Mouse (Mus musculus) intestine, embryonic 15.5 days (tissue): ENCODE results near the gene Ykt6. TPM values are rescaled to one million over a fixed set of nuclear protein-coding genes. Genes with fewer than 3 reads are reported as not detected.
"Not testable (repeated sequence)": the region's sequence is repeated elsewhere in the genome, so short reads cannot be mapped to it uniquely, and the experiment has no call there.

Experiments
- ATAC-seq: fragments of 200-750 bp; cut with Nextera tagmentation; 2 replicates; pipeline ENCODE4 v1.8.0; 2017; ENCODE audit warnings: moderate TSS enrichment, moderate library complexity
- H3K27ac ChIP-seq: fragments of 300-500 bp; sonication (generic); 2 replicates; pipeline ENCODE4 v1.5.1; 2015; ENCODE audit warnings: mild to moderate bottlenecking, inconsistent platforms
- H3K27me3 ChIP-seq: fragments of 300-500 bp; sonication (generic); replicated peaks from 2 replicates; pipeline ENCODE4 v1.6.1; 2015; ENCODE audit warnings: inconsistent platforms
- H3K36me3 ChIP-seq: fragments of 300-500 bp; sonication (generic); 2 replicates; pipeline ENCODE4 v1.6.1; 2015; ENCODE audit warnings: inconsistent platforms
- H3K4me1 ChIP-seq: fragments of 300-500 bp; sonication (generic); replicated peaks from 2 replicates; pipeline ENCODE4 v1.6.1; 2015; ENCODE audit warnings: inconsistent platforms
- H3K4me2 ChIP-seq: fragments of 300-500 bp; sonication (generic); replicated peaks from 2 replicates; pipeline ENCODE4 v1.6.1; 2015; ENCODE audit warnings: mild to moderate bottlenecking, inconsistent platforms
- H3K4me3 ChIP-seq: fragments of 300-500 bp; sonication (generic); replicated peaks from 2 replicates; pipeline ENCODE4 v1.5.1; 2015; ENCODE audit warnings: inconsistent platforms
- H3K9ac ChIP-seq: fragments of 300-500 bp; sonication (generic); 2 replicates; pipeline ENCODE4 v1.6.1; 2015; ENCODE audit warnings: inconsistent platforms
- H3K9me3 ChIP-seq: fragments of 300-500 bp; sonication (generic); 2 replicates; pipeline ENCODE4 v1.6.1; 2016; ENCODE audit warnings: inconsistent platforms
- WGBS: fragments of 180-500 bp; shearing (Covaris S2); methylation state at CpG from one replicate; pipeline ENCODE4 v1.1.7; 2015; 5-methylcytosine and 5-hydroxymethylcytosine counted together
- polyA plus RNA-seq: library from polyadenylated mRNA; unstranded; fragments of >200 nt; fragmentation: Nextera tagmentation; extraction: Ambion mirVana; gene quantifications from 2 replicates; pipeline ENCODE4 v1.2.1, GENCODE M21; 2015

Ykt6 gene
- polyA plus RNA-seq, 1 experiment from 2014 or later: 48.7 TPM

- no peaks in the 10 kb centered on the region for H3K36me3 ChIP-seq
- peaks cover 44% of the 10 kb centered on the region for H3K4me1 ChIP-seq
- WGBS: 75% methylated on average over 14 of the region's 14 CpGs
- peak overlapping the region; percentile 91 for H3K27ac ChIP-seq
- H3K4me2 ChIP-seq: no peak overlapping the region
- no peak overlapping the region for H3K4me3 ChIP-seq
- H3K27me3 ChIP-seq: no peaks in the 10 kb centered on the region
- ATAC-seq: no peak; the same call in 1 of the 2 replicates
- peak overlapping the region; percentile 10; the same call in 1 of the 2 replicates for H3K9ac ChIP-seq
- H3K9me3 ChIP-seq: no peaks in the 10 kb centered on the region
These were observed 45.6 kb downstream of the Ykt6 start for GRCm38 (mm10) chr11:6000961-6001682.

GRCm38 (mm10) chr11:6001981-6002649 is 46.6 kb downstream of the Ykt6 start:
- no peak overlapping the region for H3K4me3 ChIP-seq
- no peaks in the 10 kb centered on the region for H3K27me3 ChIP-seq
- no peak overlapping the region for H3K9ac ChIP-seq
- peak overlapping the region; percentile 24; the same call in 1 of the 2 replicates for H3K4me2 ChIP-seq
- H3K36me3 ChIP-seq: no peaks in the 10 kb centered on the region
- H3K9me3 ChIP-seq: no peaks in the 10 kb centered on the region
- peaks cover 44% of the 10 kb centered on the region for H3K4me1 ChIP-seq
- ATAC-seq: peak; percentile 64
- WGBS: 71% methylated on average over 9 of the region's 9 CpGs
- H3K27ac ChIP-seq: no peak overlapping the region

- H3K4me2 ChIP-seq: no peak overlapping the region
- no peak overlapping the region for H3K27ac ChIP-seq
- peaks cover 44% of the 10 kb centered on the region for H3K4me1 ChIP-seq
- H3K4me3 ChIP-seq: no peak overlapping the region
- 48% methylated on average over 2 of the region's 2 CpGs for WGBS
- no peak for ATAC-seq
- no peak overlapping the region for H3K9ac ChIP-seq
- no peaks in the 10 kb centered on the region for H3K36me3 ChIP-seq
- no peaks in the 10 kb centered on the region for H3K9me3 ChIP-seq
- no peaks in the 10 kb centered on the region for H3K27me3 ChIP-seq
These were observed 47.6 kb downstream of the Ykt6 start for GRCm38 (mm10) chr11:6003046-6003639.

DNA sequence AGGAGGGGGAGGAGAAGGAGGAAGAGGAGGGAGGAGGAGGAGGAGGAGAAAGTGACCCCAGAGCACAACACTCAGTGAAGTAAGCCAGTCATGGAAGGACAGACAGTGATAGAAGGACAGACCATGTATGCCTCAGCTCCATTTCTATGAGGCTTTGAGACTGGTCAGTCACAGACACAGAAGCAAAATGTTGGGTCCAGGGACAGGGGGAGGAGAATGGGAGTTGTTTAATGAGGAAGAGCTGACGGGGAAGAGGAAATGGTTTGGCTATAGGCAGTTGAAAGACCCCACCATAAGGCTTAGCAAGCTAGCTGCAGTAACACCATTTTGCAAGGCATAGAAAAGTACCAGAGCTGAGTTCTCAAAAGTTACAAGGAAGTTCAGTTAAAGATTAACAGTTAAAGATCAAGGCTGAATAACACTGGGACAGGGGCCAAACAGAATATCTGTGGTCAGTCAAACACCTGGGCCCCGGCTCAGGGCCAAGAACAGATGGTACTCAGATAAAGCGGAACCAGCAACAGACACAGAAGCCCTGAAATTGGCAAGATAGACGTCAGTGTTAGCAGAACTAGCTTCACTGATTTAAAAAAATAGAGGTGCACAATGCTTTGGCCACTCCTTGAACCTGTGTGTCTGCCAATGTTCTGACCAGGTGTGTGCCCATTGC is 50.0 kb downstream of the Ykt6 start:
- peak; percentile 35; the same call in 1 of the 2 replicates for ATAC-seq
- not testable (repeated sequence) for H3K27me3 ChIP-seq, H3K36me3 ChIP-seq, H3K9me3 ChIP-seq, H3K27ac ChIP-seq, H3K4me2 ChIP-seq, H3K9ac ChIP-seq, H3K4me3 ChIP-seq
- peaks cover 33% of the 10 kb centered on the region for H3K4me1 ChIP-seq
- WGBS: 24% methylated on average over 1 of the region's 4 CpGs

GRCm38 (mm10) chr11:6006351-6007009 is 51.0 kb downstream of the Ykt6 start:
- under 1% methylated on average over 35 of the region's 44 CpGs for whole genome bisulfite sequencing
- H3K27ac ChIP-seq, H3K9me3 ChIP-seq, ATAC-seq, H3K36me3 ChIP-seq, H3K27me3 ChIP-seq: not testable (repeated sequence)
- H3K4me3 ChIP-seq: peak overlapping the region; percentile 43
- H3K9ac ChIP-seq: peak overlapping the region; percentile 40
- peak overlapping the region; percentile 54 for H3K4me2 ChIP-seq
- peaks cover 24% of the 10 kb centered on the region for H3K4me1 ChIP-seq

DNA sequence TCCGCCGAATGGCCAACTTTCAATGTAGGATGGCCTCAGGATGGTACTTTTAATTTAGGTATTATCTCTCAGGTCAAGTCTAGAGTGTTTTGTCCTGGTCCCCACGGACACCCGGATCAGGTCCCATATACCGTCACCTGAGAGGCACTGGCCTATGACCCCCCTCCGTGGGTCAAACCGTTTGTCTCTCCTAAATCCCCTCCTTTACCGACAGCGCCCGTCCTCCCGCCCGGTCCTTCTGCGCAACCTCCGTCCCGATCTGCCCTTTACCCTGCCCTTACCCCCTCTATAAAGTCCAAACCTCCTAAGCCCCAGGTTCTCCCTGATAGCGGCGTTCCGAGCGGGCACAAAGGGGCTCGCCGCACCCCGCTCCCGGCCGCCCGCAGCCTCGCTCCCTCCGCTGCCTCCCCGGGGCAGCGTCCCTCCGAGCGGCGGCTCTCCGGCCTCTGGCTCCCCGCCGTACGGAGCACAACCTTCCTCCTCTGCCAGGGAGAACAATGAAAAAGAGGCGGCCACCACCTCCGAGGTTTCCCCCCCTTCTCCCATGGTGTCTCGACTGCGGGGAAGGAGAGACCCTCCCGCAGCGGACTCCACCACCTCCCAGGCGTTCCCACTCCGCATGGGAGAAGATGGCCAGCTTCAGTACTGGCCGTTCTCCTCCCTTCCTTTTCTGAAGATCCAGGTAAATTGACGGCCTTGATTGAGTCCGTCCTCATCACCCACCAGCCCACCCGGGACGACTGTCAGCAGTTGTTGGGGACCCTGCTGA is 51.7 kb downstream of the Ykt6 start:
- not testable (repeated sequence) for H3K36me3 ChIP-seq, H3K9me3 ChIP-seq, H3K27me3 ChIP-seq, H3K27ac ChIP-seq
- WGBS: 3% methylated on average over 22 of the region's 49 CpGs
- H3K4me2 ChIP-seq: peak overlapping the region; percentile 54
- ATAC-seq: peak; percentile 55; the same call in 1 of the 2 replicates
- H3K4me1 ChIP-seq: peaks cover 17% of the 10 kb centered on the region
- peak overlapping the region; percentile 43 for H3K4me3 ChIP-seq
- H3K9ac ChIP-seq: peak overlapping the region; percentile 40; the same call in 1 of the 2 replicates

DNA sequence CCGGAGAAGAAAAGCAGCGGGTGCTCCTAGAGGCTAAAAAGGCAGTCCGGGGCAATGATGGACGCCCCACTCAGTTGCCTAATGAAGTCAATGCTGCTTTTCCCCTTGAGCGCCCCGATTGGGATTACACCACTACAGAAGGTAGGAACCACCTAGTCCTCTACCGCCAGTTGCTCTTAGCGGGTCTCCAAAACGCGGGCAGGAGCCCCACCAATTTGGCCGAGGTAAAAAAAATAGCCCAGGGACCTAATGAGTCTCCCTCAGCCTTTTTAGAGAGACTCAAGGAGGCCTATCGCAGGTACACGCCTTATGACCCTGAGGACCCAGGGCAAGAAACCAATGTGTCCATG is 52.3 kb downstream of the Ykt6 start:
- H3K4me2 ChIP-seq: peak overlapping the region; percentile 54
- H3K9ac ChIP-seq, ATAC-seq: not testable (repeated sequence)

DNA sequence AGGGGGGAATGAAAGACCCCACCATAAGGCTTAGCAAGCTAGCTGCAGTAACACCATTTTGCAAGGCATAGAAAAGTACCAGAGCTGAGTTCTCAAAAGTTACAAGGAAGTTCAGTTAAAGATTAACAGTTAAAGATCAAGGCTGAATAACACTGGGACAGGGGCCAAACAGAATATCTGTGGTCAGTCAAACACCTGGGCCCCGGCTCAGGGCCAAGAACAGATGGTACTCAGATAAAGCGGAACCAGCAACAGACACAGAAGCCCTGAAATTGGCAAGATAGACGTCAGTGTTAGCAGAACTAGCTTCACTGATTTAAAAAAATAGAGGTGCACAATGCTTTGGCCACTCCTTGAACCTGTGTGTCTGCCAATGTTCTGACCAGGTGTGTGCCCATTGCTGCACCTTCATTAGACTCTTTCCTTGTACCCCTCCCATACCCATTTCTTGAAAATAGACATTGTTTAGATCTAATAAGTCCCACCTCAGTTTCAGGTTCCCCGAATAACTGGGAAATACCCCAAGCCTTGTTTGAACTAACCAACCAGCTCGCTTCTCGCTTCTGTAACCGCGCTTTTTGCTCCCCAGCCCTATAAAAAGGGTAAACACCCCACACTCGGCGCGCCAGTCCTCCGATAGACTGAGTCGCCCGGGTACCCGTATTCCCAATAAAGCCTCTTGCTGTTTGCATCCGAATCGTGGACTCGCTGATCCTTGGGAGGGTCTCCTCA is 55.4 kb downstream of the Ykt6 start:
- not testable (repeated sequence) for H3K27ac ChIP-seq, H3K9me3 ChIP-seq, H3K27me3 ChIP-seq, H3K4me2 ChIP-seq, H3K4me3 ChIP-seq, H3K4me1 ChIP-seq, H3K9ac ChIP-seq, H3K36me3 ChIP-seq
- WGBS: 94% methylated on average over 3 of the region's 18 CpGs
- ATAC-seq: peak; percentile 62; the same call in 1 of the 2 replicates

More for the DNA sequence above, 52.3 kb downstream of the Ykt6 start:
- 36% methylated on average over 12 of the region's 13 CpGs for WGBS
- not testable (repeated sequence) for H3K27ac ChIP-seq, H3K27me3 ChIP-seq, H3K9me3 ChIP-seq, H3K36me3 ChIP-seq
- H3K4me3 ChIP-seq: peak overlapping the region; percentile 29
- peaks cover 12% of the 10 kb centered on the region for H3K4me1 ChIP-seq

GRCm38 (mm10) chr11:6011879-6012278 is 56.4 kb downstream of the Ykt6 start:
- Histone ChIP-seq H3K4me1 (no peaks in the 10 kb centered on the region), H3K4me2 (no peak overlapping the region), H3K36me3 (0 out of 2 replicates have a peak, but pooled peaks cover 3% of the 10 kb centered on the region), H3K27ac (no peak overlapping the region), H3K9me3 (no peaks in the 10 kb centered on the region), H3K4me3 (no peak overlapping the region), H3K9ac (no peak overlapping the region), H3K27me3 (no peaks in the 10 kb centered on the region)
- peak; percentile 16; the same call in 1 of the 2 replicates for ATAC-seq
- 97% methylated on average over 3 of the region's 3 CpGs for WGBS

DNA sequence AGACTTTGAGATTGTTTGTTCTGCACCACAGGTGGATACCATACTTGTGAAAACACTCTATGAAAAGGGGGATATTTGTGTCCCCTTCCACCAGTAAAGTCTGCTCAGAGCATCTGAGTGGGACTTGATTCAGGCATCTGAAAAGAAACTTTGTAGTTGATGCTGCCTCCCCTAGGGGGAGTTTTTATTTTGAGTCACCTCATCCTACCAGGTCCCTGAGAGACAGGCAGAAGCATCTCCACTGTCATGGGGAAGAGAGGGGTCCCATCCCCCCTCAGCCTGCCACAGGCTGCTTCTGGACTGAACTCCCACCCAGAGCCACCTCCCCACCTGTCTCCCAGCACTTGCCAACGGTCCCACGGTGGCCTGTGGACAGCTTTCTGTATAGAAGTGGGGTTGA is 57.9 kb downstream of the Ykt6 start:
- 70% methylated on average over 2 of the region's 2 CpGs for WGBS
- Histone ChIP-seq H3K36me3 (0 out of 2 replicates have a peak, but pooled peaks cover 3% of the 10 kb centered on the region), H3K9me3 (no peaks in the 10 kb centered on the region), H3K27ac (no peak overlapping the region), H3K4me1 (peaks cover 2% of the 10 kb centered on the region; the same call in 1 of the 2 replicates), H3K27me3 (no peaks in the 10 kb centered on the region), H3K9ac (no peak overlapping the region), H3K4me2 (no peak overlapping the region), H3K4me3 (no peak overlapping the region)
- no peak for ATAC-seq

GRCm38 (mm10) chr11:6015011-6015431 is 59.5 kb downstream of the Ykt6 start:
- H3K9me3 ChIP-seq: no peaks in the 10 kb centered on the region
- 0 out of 2 replicates have a peak, but pooled peaks cover 3% of the 10 kb centered on the region for H3K36me3 ChIP-seq
- H3K4me2 ChIP-seq: no peak overlapping the region
- H3K27ac ChIP-seq: no peak overlapping the region
- no peak overlapping the region for H3K9ac ChIP-seq
- H3K27me3 ChIP-seq: no peaks in the 10 kb centered on the region
- H3K4me1 ChIP-seq: peaks cover 7% of the 10 kb centered on the region
- no peak overlapping the region for H3K4me3 ChIP-seq
- ATAC-seq: no peak
- WGBS: 74% methylated on average over 6 of the region's 6 CpGs
